Mouse (Mus musculus) CD4-positive, CD25-positive, alpha-beta regulatory T cell, adult 2 months (primary cell): ENCODE results near the gene Tmem235.

Experiments
- DNase-seq: peaks from one replicate; pipeline ENCODE4 v3.0.0-alpha.2; 2012; ENCODE audit warnings: low read depth, low spot score

Tmem235 gene

GRCm38 (mm10) chr11:117890519-117891282 lies 30.1 kb downstream of the Tmem235 start:
- DNase-seq, result no peak

DNA sequence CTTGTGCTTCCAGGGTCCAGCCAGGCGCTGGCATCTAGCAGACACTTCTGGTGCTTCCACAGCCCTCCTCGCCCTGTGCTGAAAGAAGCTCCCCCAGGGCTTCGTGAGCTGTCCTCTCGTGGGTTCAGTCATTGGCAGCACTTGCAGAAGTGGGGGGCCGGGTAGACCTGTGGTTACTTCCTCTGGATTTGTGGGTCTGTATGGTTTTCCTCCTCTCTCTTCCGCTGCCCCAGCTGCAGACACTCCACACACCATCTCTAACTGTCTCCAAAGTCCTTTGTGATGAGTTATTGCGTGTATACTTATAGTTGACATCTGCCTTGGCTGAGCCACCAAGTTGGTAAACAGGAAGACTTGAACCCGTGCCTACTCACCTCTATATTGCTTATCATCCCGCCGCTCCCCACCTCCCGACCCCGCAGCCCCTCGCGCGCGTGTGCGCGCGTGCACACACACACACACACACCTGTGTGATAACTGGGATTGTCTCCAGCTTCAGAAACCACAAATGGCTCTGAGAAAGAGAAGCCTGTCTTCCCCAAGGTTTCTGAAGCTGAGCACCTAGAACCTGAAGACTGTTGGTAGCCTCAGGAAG lies 31.1 kb downstream of the Tmem235 start:
- DNase-seq, result no peak

DNA sequence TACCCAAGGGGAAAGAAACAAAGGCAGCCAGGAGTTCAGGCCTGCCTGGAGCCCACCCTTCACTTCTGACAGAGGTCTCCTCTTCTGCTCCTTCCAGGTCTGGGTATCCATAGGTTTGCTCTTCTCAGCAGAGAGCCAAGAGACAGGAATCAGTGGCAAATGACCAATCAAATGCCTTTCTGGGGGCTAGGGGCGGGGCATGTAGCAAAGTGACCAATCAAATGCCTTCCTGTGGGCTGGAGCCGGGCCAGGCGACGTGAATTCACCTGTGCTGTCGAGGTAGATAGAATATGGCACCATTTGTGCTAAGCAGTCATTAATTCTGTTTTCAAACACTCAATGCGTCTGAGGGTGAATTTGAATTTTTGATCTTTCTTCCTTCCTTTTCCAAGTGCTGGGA lies 31.6 kb downstream of the Tmem235 start:
- DNase-seq, result peak; percentile 84

GRCm38 (mm10) chr11:117894676-117895075 lies 34.1 kb downstream of the Tmem235 start:
- no peak for DNase-seq

- no peak for DNase-seq
Observed at GRCm38 (mm10) chr11:117896533-117896932, 36.0 kb downstream of the Tmem235 start.

GRCm38 (mm10) chr11:117902282-117902681 lies 41.7 kb downstream of the Tmem235 start:
- DNase-seq, result no peak

DNA sequence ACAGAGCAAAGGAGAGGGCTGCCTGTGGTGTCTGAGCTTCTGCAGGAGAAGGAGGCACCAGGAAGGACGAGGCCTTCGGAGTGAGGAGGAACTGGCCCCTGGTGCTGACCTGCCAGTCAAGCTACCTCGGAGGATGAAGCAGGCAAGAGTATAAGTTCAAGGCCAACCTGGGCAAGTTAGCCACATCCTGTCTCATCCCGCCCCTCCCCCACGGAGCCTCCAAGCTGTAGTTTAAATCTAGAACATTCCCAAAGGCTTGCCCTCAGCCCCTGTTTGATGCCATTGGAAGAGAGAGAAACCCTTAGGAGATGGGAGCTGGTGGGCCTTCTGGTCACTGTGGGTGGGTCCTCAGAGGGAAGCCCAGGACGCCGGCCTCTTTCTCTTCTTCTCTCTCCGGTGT lies 43.9 kb downstream of the Tmem235 start:
- DNase-seq, result no peak

GRCm38 (mm10) chr11:117909337-117909736 lies 48.8 kb downstream of the Tmem235 start:
- DNase-seq, result no peak

- peak; percentile 90 for DNase-seq
Observed at GRCm38 (mm10) chr11:117912684-117913352, 52.3 kb downstream of the Tmem235 start.

DNA sequence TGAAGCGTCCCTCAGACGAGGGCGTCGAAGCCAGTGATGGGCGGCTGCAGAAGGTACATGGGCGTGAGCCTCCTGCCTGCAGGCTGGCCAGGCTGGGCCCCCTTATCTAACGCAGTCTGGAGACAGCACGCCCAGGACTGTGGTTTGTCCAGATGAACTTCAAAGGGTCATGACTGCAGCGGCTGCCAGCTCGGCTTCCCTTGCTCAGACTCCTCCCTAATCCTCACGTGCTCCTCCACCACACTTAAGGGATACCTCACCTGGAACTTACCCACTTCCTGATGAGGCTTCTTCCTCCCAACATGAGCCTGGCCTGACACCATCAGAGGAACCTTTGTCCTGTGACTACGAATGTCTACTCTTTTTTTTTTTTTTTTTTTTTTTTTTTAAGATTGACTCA lies 54.0 kb downstream of the Tmem235 start:
- peak; percentile 33 for DNase-seq
